Mouse (Mus musculus): ENCODE measurements around the gene Dna2. TPM values are rescaled to one million over a fixed set of nuclear protein-coding genes. Genes with fewer than 3 reads are reported as not detected.
"Not testable (repeated sequence)": the region's sequence is repeated elsewhere in the genome, so short reads cannot be mapped to it uniquely, and the experiment has no call there.

Gene Dna2
- 31.6 and 33.1 TPM in 2 replicates for polyA plus RNA-seq (2014; fragmentation: Nextera tagmentation; extraction: Ambion mirVana)

DNA sequence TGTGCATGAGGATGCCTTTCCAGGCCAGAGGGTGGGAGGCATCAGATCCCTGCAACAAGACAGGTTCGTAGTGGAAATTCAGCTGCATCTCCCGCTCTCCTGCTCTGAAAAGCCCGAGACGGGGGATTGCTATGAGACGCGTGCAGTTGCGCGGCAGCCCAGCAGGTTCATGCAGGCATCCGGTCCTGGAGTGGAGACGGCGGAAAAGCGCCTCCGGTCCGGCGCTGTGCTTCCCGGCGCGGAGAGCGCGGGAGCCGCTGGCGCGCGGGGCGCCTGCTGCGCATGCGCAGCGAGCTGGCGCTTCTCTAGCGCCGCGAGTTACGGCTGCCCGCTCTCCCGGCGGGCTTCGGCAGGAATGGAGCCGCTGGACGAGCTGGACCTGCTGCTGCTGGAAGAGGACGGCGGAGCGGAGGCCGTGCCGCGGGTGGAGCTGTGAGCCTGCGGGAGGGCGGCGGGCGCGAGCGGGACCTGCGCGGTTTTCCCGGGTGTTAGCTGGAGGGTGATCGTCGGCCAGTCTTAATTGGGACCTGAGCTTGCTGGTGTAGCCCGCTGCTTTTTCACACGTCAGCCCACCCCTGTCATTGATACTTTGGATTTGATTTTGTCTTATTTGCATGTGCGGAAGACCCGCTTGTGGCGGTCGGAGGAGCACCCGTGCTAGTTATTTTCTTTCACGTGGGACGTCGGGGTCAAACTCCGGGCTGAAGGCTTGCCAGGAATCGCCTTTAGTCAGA, at the start of gene Dna2:
Gene Dna2, plus strand, starts transcription at position 289 of the 734 bp plus-strand sequence.
- Histone ChIP-seq H3K4me2 (ENCODE audit: low read depth, low read length, severe bottlenecking) (peak within 1 kb of the TSS; percentile 83), H3K27me3 (ENCODE audit: control insufficient read depth, insufficient read depth, low read length) (no peaks in the 10 kb centered on the region), H3K9me3 (ENCODE audit: control insufficient read depth, low read length) (no peaks in the 10 kb centered on the region), H3K4me3 (ENCODE audit: low read depth, low read length) (peak within 1 kb of the TSS; percentile 66), H3K27ac (ENCODE audit: low read depth, low read length) (peak within 1 kb of the TSS; percentile 90), H3K9ac (ENCODE audit: low read length) (peak within 1 kb of the TSS; percentile 89), H3K36me3 (ENCODE audit: control insufficient read depth, insufficient read depth, low read length) (no peaks in the 10 kb centered on the region; the same call in 1 of the 2 replicates), H3K4me1 (replicated peaks; ENCODE audit: control insufficient read depth, insufficient read depth, low read length) (0 out of 2 replicates have a peak, but pooled peaks cover 2% of the 10 kb centered on the region)
- DNase-seq (ENCODE audit: low spot score) (peak; percentile 90), ATAC-seq (replicated peaks; ENCODE audit: low FRiP score) (peak; percentile 94)
- 0% methylated on average over 63 of the region's 68 CpGs for WGBS

DNA sequence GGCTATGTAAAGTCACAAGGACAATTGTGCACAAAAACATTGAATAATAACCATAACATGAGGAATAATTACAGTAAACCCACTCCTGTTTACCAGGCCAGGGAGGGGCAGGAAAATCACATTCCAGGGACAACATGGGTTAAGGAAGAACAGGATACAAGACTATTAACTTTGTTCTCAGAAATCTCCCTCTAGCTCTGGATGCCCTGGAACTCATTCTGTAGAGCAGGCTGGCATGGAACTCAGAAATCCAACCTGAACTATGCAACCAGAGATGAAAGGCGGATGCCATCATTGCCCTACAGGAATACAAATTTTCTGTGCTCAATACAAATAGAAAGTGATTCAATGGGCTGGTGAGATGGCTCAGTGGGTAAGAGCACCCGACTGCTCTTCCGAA, 49.4 kb upstream of the Dna2 start:
- Histone ChIP-seq H3K27ac (ENCODE audit: low read depth, low read length) (no peak overlapping the region), H3K4me1 (replicated peaks; ENCODE audit: control insufficient read depth, insufficient read depth, low read length) (no peaks in the 10 kb centered on the region), H3K9me3 (ENCODE audit: control insufficient read depth, low read length) (no peaks in the 10 kb centered on the region), H3K4me2 (ENCODE audit: low read depth, low read length, severe bottlenecking) (no peak overlapping the region), H3K9ac (ENCODE audit: low read length) (no peak overlapping the region), H3K4me3 (ENCODE audit: low read depth, low read length) (no peak overlapping the region), H3K36me3 (ENCODE audit: control insufficient read depth, insufficient read depth, low read length) (no peaks in the 10 kb centered on the region), H3K27me3 (ENCODE audit: control insufficient read depth, insufficient read depth, low read length) (no peaks in the 10 kb centered on the region)
- DNase-seq (ENCODE audit: low spot score), result no peak
- no peak for ATAC-seq (replicated peaks; ENCODE audit: low FRiP score)
- WGBS, result 94% methylated on average over 3 of the region's 3 CpGs

GRCm38 (mm10) chr10:62898061-62898460, 48.8 kb upstream of the Dna2 start:
- ATAC-seq (replicated peaks; ENCODE audit: low FRiP score) (no peak), DNase-seq (ENCODE audit: low spot score) (no peak)
- Histone ChIP-seq H3K4me3 (ENCODE audit: low read depth, low read length) (no peak overlapping the region), H3K27me3 (ENCODE audit: control insufficient read depth, insufficient read depth, low read length) (no peaks in the 10 kb centered on the region), H3K4me1 (replicated peaks; ENCODE audit: control insufficient read depth, insufficient read depth, low read length) (no peaks in the 10 kb centered on the region), H3K4me2 (ENCODE audit: low read depth, low read length, severe bottlenecking) (no peak overlapping the region), H3K9ac (ENCODE audit: low read length) (no peak overlapping the region), H3K27ac (ENCODE audit: low read depth, low read length) (no peak overlapping the region), H3K9me3 (ENCODE audit: control insufficient read depth, low read length) (no peaks in the 10 kb centered on the region), H3K36me3 (ENCODE audit: control insufficient read depth, insufficient read depth, low read length) (no peaks in the 10 kb centered on the region)
- 81% methylated on average over 2 of the region's 2 CpGs for WGBS

GRCm38 (mm10) chr10:62900144-62900543, 46.7 kb upstream of the Dna2 start:
- no peak overlapping the region for H3K27ac ChIP-seq (ENCODE audit: low read depth, low read length)
- no peak overlapping the region for H3K9ac ChIP-seq (ENCODE audit: low read length)
- H3K27me3 ChIP-seq (ENCODE audit: control insufficient read depth, insufficient read depth, low read length), result no peaks in the 10 kb centered on the region
- H3K9me3 ChIP-seq (ENCODE audit: control insufficient read depth, low read length), result no peaks in the 10 kb centered on the region
- no peak overlapping the region for H3K4me2 ChIP-seq (ENCODE audit: low read depth, low read length, severe bottlenecking)
- 98% methylated on average over 4 of the region's 4 CpGs for WGBS
- H3K36me3 ChIP-seq (ENCODE audit: control insufficient read depth, insufficient read depth, low read length), result no peaks in the 10 kb centered on the region
- no peak overlapping the region for H3K4me3 ChIP-seq (ENCODE audit: low read depth, low read length)
- ATAC-seq (replicated peaks; ENCODE audit: low FRiP score) (no peak), DNase-seq (ENCODE audit: low spot score) (no peak)
- no peaks in the 10 kb centered on the region for H3K4me1 ChIP-seq (replicated peaks; ENCODE audit: control insufficient read depth, insufficient read depth, low read length)

DNA sequence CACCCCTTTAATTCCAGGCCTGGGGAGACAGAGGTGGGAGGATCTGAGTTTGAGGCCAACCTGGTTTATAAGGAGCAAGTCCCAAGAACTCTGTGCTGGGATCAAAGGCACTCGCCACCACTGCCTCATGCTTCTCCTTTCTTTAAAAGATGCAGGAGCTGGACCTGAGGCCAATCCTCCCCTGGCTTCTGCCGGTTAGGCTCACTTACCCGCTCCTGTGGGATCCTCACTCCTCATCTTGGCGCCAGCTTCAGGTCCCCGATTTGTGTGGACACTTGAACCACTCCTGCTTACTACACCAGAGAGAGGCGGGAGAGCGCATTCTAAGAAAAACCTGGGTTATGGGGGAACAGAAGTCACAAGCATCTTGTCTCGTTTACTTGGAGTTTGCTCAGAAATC, 45.0 kb upstream of the Dna2 start:
- H3K4me1 ChIP-seq (replicated peaks; ENCODE audit: control insufficient read depth, insufficient read depth, low read length), result no peaks in the 10 kb centered on the region
- no peaks in the 10 kb centered on the region for H3K27me3 ChIP-seq (ENCODE audit: control insufficient read depth, insufficient read depth, low read length)
- 53% methylated on average over 8 of the region's 8 CpGs for WGBS
- H3K4me3 ChIP-seq (ENCODE audit: low read depth, low read length), result no peak overlapping the region
- no peak for ATAC-seq (replicated peaks; ENCODE audit: low FRiP score)
- no peak overlapping the region for H3K27ac ChIP-seq (ENCODE audit: low read depth, low read length)
- no peaks in the 10 kb centered on the region for H3K36me3 ChIP-seq (ENCODE audit: control insufficient read depth, insufficient read depth, low read length)
- H3K4me2 ChIP-seq (ENCODE audit: low read depth, low read length, severe bottlenecking), result no peak overlapping the region
- no peaks in the 10 kb centered on the region for H3K9me3 ChIP-seq (ENCODE audit: control insufficient read depth, low read length)
- H3K9ac ChIP-seq (ENCODE audit: low read length), result no peak overlapping the region
- DNase-seq (ENCODE audit: low spot score), result no peak

GRCm38 (mm10) chr10:62902829-62903228, 44.0 kb upstream of the Dna2 start:
- Histone ChIP-seq H3K4me2 (ENCODE audit: low read depth, low read length, severe bottlenecking) (no peak overlapping the region), H3K4me3 (ENCODE audit: low read depth, low read length) (no peak overlapping the region), H3K27me3 (ENCODE audit: control insufficient read depth, insufficient read depth, low read length) (no peaks in the 10 kb centered on the region), H3K9me3 (ENCODE audit: control insufficient read depth, low read length) (no peaks in the 10 kb centered on the region), H3K36me3 (ENCODE audit: control insufficient read depth, insufficient read depth, low read length) (no peaks in the 10 kb centered on the region), H3K4me1 (replicated peaks; ENCODE audit: control insufficient read depth, insufficient read depth, low read length) (no peaks in the 10 kb centered on the region), H3K9ac (ENCODE audit: low read length) (no peak overlapping the region), H3K27ac (ENCODE audit: low read depth, low read length) (no peak overlapping the region)
- WGBS, result 79% methylated on average over 1 of the region's 1 CpGs
- ATAC-seq (replicated peaks; ENCODE audit: low FRiP score) (no peak), DNase-seq (ENCODE audit: low spot score) (no peak)

- no peak overlapping the region for H3K27ac ChIP-seq (ENCODE audit: low read depth, low read length)
- no peaks in the 10 kb centered on the region for H3K4me1 ChIP-seq (replicated peaks; ENCODE audit: control insufficient read depth, insufficient read depth, low read length)
- no peaks in the 10 kb centered on the region for H3K27me3 ChIP-seq (ENCODE audit: control insufficient read depth, insufficient read depth, low read length)
- no peak overlapping the region for H3K4me2 ChIP-seq (ENCODE audit: low read depth, low read length, severe bottlenecking)
- H3K9ac ChIP-seq (ENCODE audit: low read length), result no peak overlapping the region
- no peak for DNase-seq (ENCODE audit: low spot score)
- H3K4me3 ChIP-seq (ENCODE audit: low read depth, low read length), result no peak overlapping the region
- no peak for ATAC-seq (replicated peaks; ENCODE audit: low FRiP score)
- H3K9me3 ChIP-seq (ENCODE audit: control insufficient read depth, low read length), result no peaks in the 10 kb centered on the region
- H3K36me3 ChIP-seq (ENCODE audit: control insufficient read depth, insufficient read depth, low read length), result no peaks in the 10 kb centered on the region
- WGBS, result 88% methylated on average over 7 of the region's 7 CpGs
Observed at GRCm38 (mm10) chr10:62906336-62906735, 40.5 kb upstream of the Dna2 start.

- H3K9me3 ChIP-seq (ENCODE audit: control insufficient read depth, low read length); DNase-seq (ENCODE audit: low spot score); H3K36me3 ChIP-seq (ENCODE audit: control insufficient read depth, insufficient read depth, low read length); H3K4me3 ChIP-seq (ENCODE audit: low read depth, low read length); H3K27me3 ChIP-seq (ENCODE audit: control insufficient read depth, insufficient read depth, low read length); H3K9ac ChIP-seq (ENCODE audit: low read length); H3K4me2 ChIP-seq (ENCODE audit: low read depth, low read length, severe bottlenecking); H3K27ac ChIP-seq (ENCODE audit: low read depth, low read length); H3K4me1 ChIP-seq (replicated peaks; ENCODE audit: control insufficient read depth, insufficient read depth, low read length); ATAC-seq (replicated peaks; ENCODE audit: low FRiP score): not testable (repeated sequence)
- no CpG with 5 or more reads among the region's 1 CpGs for whole genome bisulfite sequencing
Observed at GRCm38 (mm10) chr10:62908896-62909295, 37.9 kb upstream of the Dna2 start, which contains the start of gene Tet1. Tet1 (minus strand) TSS chr10:62908996.

DNA sequence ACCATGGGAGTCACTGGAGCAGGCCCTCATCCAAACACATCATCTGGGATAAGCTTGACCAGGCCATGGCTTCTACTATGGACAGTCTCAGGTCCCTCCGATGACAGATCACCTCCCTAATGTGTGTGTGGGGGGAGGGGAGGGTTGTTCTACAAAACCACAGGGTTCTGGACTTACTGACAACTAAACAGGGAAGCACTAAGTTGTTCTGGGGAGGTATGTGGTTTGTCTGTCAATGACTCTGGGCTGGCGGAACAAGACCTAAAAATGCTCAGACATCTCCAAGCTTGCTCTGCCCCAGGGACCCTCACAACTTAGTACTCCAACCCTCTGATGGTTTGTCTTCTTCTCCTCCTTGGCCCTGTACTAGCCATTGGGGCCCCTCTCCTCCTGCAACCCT, 35.7 kb upstream of the Dna2 start:
- no peaks in the 10 kb centered on the region for H3K36me3 ChIP-seq (ENCODE audit: control insufficient read depth, insufficient read depth, low read length)
- H3K4me3 ChIP-seq (ENCODE audit: low read depth, low read length), result no peak overlapping the region
- H3K4me1 ChIP-seq (replicated peaks; ENCODE audit: control insufficient read depth, insufficient read depth, low read length), result no peaks in the 10 kb centered on the region
- WGBS, result 85% methylated on average over 2 of the region's 2 CpGs
- DNase-seq (ENCODE audit: low spot score) (no peak), ATAC-seq (replicated peaks; ENCODE audit: low FRiP score) (no peak)
- H3K9me3 ChIP-seq (ENCODE audit: control insufficient read depth, low read length), result no peaks in the 10 kb centered on the region
- no peak overlapping the region for H3K4me2 ChIP-seq (ENCODE audit: low read depth, low read length, severe bottlenecking)
- no peak overlapping the region for H3K9ac ChIP-seq (ENCODE audit: low read length)
- H3K27ac ChIP-seq (ENCODE audit: low read depth, low read length), result no peak overlapping the region
- H3K27me3 ChIP-seq (ENCODE audit: control insufficient read depth, insufficient read depth, low read length), result no peaks in the 10 kb centered on the region
